Mouse (Mus musculus): ENCODE results near the gene Abtb1. TPM values are rescaled to one million over a fixed set of nuclear protein-coding genes. Genes with fewer than 3 reads are reported as not detected.

Abtb1 gene
- polyA plus RNA-seq, 1 experiment from 2014 or later: 34.7 TPM

DNA sequence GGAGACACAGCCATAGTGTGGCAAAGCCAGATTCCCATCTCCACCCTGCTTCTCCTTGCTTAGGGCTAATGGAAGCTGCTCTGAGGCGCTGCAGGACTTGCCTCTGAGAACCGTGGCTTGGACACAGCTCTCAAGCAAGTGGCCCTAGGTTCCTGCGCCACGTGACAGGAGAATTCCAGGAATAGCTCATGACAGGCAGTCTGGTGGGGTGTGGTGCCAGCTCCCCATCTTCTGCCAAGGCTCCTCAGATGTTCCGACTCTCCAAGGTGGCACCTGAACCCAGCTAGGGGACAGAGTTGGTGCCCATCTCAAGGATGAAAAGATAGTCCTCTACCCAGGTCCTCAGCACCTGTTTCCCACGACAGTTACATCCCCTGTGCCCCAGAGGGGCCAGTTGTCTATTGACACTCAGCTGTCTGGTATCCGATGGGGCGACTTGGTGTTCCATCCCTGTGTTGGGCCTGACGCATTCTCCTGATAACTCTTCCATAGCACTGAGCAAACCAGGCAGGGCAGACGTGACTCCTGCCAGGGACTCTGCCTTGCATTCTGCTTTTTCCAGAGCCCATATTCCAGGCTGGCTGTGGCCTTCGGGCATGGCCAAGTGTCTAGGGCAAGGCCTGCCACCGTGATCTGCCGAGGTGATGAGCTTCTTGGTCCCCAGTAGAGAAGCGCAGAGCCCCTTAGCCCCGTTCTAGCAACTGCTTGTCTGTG, 54.9 kb downstream of the Abtb1 start:
- 62% methylated on average over 15 of the region's 15 CpGs for WGBS

More for the DNA sequence above, 54.9 kb downstream of the Abtb1 start:
- Histone ChIP-seq H3K4me1 (ENCODE audit: insufficient read depth) (peaks cover 42% of the 10 kb centered on the region), H3K36me3 (ENCODE audit: insufficient read depth) (no peaks in the 10 kb centered on the region), H3K27me3 (ENCODE audit: insufficient read depth, low read length) (no peaks in the 10 kb centered on the region), H3K4me2 (no peak overlapping the region), H3K4me3 (ENCODE audit: low read depth, low read length) (no peak overlapping the region), H3K9ac (no peak overlapping the region), H3K27ac (ENCODE audit: low read depth) (peak overlapping the region; percentile 75), H3K9me3 (ENCODE audit: low read depth, low read length) (no peaks in the 10 kb centered on the region)
- ATAC-seq (ENCODE audit: insufficient read depth) (no peak), DNase-seq (no peak)
- no peak for TF ChIP-seq CTCF (IDR thresholded peaks at IDR 0.05; ENCODE audit: low read depth)

Other genes with a start within 250 kb of the Abtb1 start
- 0.19 TPM in 1 of 2 replicates, not detected in the other for gene Kbtbd12, start 204.0 kb downstream of the Abtb1 start, polyA plus RNA-seq (2014; fragmentation: Nextera tagmentation; extraction: Ambion mirVana)
- 71.5 and 72.4 TPM in 2 replicates for gene Mgll, start 117.6 kb downstream of the Abtb1 start, polyA plus RNA-seq (2014; fragmentation: Nextera tagmentation; extraction: Ambion mirVana)
- gene Podxl2, start 33.1 kb upstream of the Abtb1 start, polyA plus RNA-seq (2014; fragmentation: Nextera tagmentation; extraction: Ambion mirVana): 52.0 and 56.7 TPM in 2 replicates
- 153 and 164 TPM in 2 replicates for gene Mcm2, start 56.8 kb upstream of the Abtb1 start, polyA plus RNA-seq (2014; fragmentation: Nextera tagmentation; extraction: Ambion mirVana)
- gene Tpra1, start 60.3 kb upstream of the Abtb1 start, polyA plus RNA-seq (2014; fragmentation: Nextera tagmentation; extraction: Ambion mirVana): 49.4 and 53.6 TPM in 2 replicates